Mouse (Mus musculus): ENCODE measurements around the gene A930018P22Rik.

DNA sequence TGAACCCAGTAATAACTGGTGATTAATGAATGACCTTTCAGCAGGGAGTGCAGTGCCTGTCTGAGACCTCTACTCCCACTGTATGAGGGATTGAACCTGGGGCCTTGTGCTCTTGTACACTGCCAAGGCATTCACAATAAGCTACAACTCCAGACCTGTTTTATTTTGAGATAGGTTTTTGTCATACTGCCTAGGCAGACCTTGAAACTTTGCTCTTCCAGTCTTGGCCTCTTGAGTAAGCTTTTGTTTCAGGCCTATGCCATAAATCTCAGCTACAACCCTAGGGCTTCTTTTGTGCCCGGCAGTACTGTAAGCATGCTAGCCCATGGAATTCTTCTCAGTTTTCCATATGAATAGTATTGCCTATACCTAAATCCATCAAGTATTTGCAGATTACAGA, 3.5 kb upstream of the A930018P22Rik start:
- TF ChIP-seq CTCF (IDR thresholded peaks at IDR 0.05; ENCODE audit: low read depth) (no peak), EP300 (IDR thresholded peaks at IDR 0.05; ENCODE audit: low read depth) (no peak)

Measured in liver, embryonic 14.5 days (tissue).